Mouse (Mus musculus) heart, adult 2 months (tissue): Measurements from ENCODE around the gene Zfp408. TPM values are rescaled to one million over a fixed set of nuclear protein-coding genes. Genes with fewer than 3 reads are reported as not detected.

Experiments used
- DNase-seq, 2 experiments: peaks; one replicate each; pipeline ENCODE4 v3.0.0; 2021
- H3K27ac ChIP-seq: fragments of 200-600 bp; 2 replicates; pipeline ENCODE4 v1.8.1; 2022
- H3K27me3 ChIP-seq: fragments of 200-500 bp; 2 replicates; pipeline ENCODE4 v1.6.1; 2012; ENCODE audit warnings: mild to moderate bottlenecking, low read length, inconsistent platforms, mixed read lengths; ENCODE audit not compliant: control insufficient read depth, insufficient read depth
- H3K36me3 ChIP-seq: fragments of 200-500 bp; 2 replicates; pipeline ENCODE4 v1.6.1; 2012; ENCODE audit warnings: low read length, inconsistent platforms; ENCODE audit not compliant: control insufficient read depth, insufficient read depth
- H3K4me1 ChIP-seq: fragments of 200-500 bp; 2 replicates; pipeline ENCODE4 v1.6.1; 2011; ENCODE audit warnings: low read length; ENCODE audit not compliant: control insufficient read depth, insufficient read depth
- H3K4me3 ChIP-seq: fragments of 200-600 bp; 2 replicates; pipeline ENCODE4 v1.8.1; 2022
- H3K79me2 ChIP-seq: fragments of 200-500 bp; replicated peaks from 2 replicates; pipeline ENCODE4 v1.6.1; 2012; ENCODE audit warnings: mild to moderate bottlenecking, inconsistent platforms, low read length, moderate library complexity, mixed read lengths; ENCODE audit not compliant: control insufficient read depth, insufficient read depth
- H3K9ac ChIP-seq: fragments of 200-500 bp; 2 replicates; pipeline ENCODE4 v1.6.1; 2012; ENCODE audit warnings: low read depth, mild to moderate bottlenecking, control low read depth, inconsistent platforms, low read length, mixed read lengths
- CTCF ChIP-seq: fragments of 200-600 bp; IDR thresholded peaks from 2 replicates; pipeline ENCODE4 v1.8.1; 2022; ENCODE audit warnings: antibody characterized with exemption, mild to moderate bottlenecking, moderate library complexity
- EP300 ChIP-seq: fragments of 200-500 bp; IDR thresholded peaks from 2 replicates; pipeline ENCODE4 v1.6.1; 2011; ENCODE audit warnings: low read depth, low read length, control low read depth; ENCODE audit not compliant: insufficient read depth
- POLR2A ChIP-seq: fragments of 200-500 bp; IDR thresholded peaks from 2 replicates; pipeline ENCODE4 v1.6.1; 2011; ENCODE audit warnings: mild to moderate bottlenecking, low read depth, low read length, control low read depth; ENCODE audit not compliant: insufficient read depth
- WGBS: fragments of 180-500 bp; shearing (Covaris S2); methylation state at CpG from one replicate; pipeline ENCODE4 v1.1.7; 2018; 5-methylcytosine and 5-hydroxymethylcytosine counted together
- intact Hi-C: fragments of 180-260 bp; cut with DNase I; formaldehyde crosslinking; loops from one replicate; pipeline ENCODE4 v1.15.1; 2025
- polyA plus RNA-seq: library from polyadenylated mRNA; depleted of rRNA; stranded (reverse); fragments of >200 nt; gene quantifications from 2 replicates; pipeline ENCODE4 v1.2.3, GENCODE M21; 2012
- total RNA-seq, 2 experiments: library from RNA; stranded (reverse); gene quantifications; 2 replicates each; pipeline ENCODE4 v1.2.3; 2021

The Zfp408 gene
- total and polyA plus RNA-seq, 3 experiments: 4.0 to 5.3 (median 4.2) TPM

GRCm38 (mm10) chr2:91633334-91633977 lies 16.1 kb downstream of the Zfp408 start:
- Histone ChIP-seq H3K36me3 (no peaks in the 10 kb centered on the region), H3K4me3 (no peak overlapping the region), H3K4me1 (no peaks in the 10 kb centered on the region), H3K27ac (no peak overlapping the region), H3K27me3 (no peaks in the 10 kb centered on the region), H3K79me2 (no peaks in the 10 kb centered on the region), H3K9ac (no peak overlapping the region)
- TF ChIP-seq EP300 (no peak), CTCF (no peak), POLR2A (no peak)
- 68% methylated on average over 12 of the region's 12 CpGs for WGBS
- no peak for DNase-seq
- intact Hi-C loops: no loop called here

GRCm38 (mm10) chr2:91632316-91632715 lies 17.3 kb downstream of the Zfp408 start:
- Histone ChIP-seq H3K4me3 (no peak overlapping the region), H3K79me2 (no peaks in the 10 kb centered on the region), H3K9ac (no peak overlapping the region), H3K4me1 (no peaks in the 10 kb centered on the region), H3K36me3 (no peaks in the 10 kb centered on the region), H3K27ac (no peak overlapping the region), H3K27me3 (no peaks in the 10 kb centered on the region)
- WGBS: 67% methylated on average over 5 of the region's 5 CpGs
- TF ChIP-seq POLR2A: no peak
- TF ChIP-seq EP300: no peak
- DNase-seq: no peak
- intact Hi-C loops: no loop called here

GRCm38 (mm10) chr2:91631826-91632225 lies 17.8 kb downstream of the Zfp408 start:
- WGBS: 85% methylated on average over 5 of the region's 5 CpGs
- H3K36me3 ChIP-seq: no peaks in the 10 kb centered on the region
- no peak for DNase-seq
- no peaks in the 10 kb centered on the region for H3K4me1 ChIP-seq
- no peak overlapping the region for H3K27ac ChIP-seq
- intact Hi-C loops: no loop called here
- no peaks in the 10 kb centered on the region for H3K79me2 ChIP-seq
- H3K27me3 ChIP-seq: no peaks in the 10 kb centered on the region
- H3K9ac ChIP-seq: no peak overlapping the region
- TF ChIP-seq POLR2A (no peak), EP300 (no peak), CTCF (no peak)
- no peak overlapping the region for H3K4me3 ChIP-seq

GRCm38 (mm10) chr2:91630384-91630783 lies 19.2 kb downstream of the Zfp408 start:
- intact Hi-C loops: no loop called here
- H3K4me3 ChIP-seq: no peak overlapping the region
- no peaks in the 10 kb centered on the region for H3K79me2 ChIP-seq
- DNase-seq: no peak
- no peaks in the 10 kb centered on the region for H3K4me1 ChIP-seq
- TF ChIP-seq POLR2A (no peak), CTCF (no peak), EP300 (no peak)
- H3K9ac ChIP-seq: no peak overlapping the region
- no peaks in the 10 kb centered on the region for H3K27me3 ChIP-seq
- WGBS: 87% methylated on average over 12 of the region's 12 CpGs
- no peak overlapping the region for H3K27ac ChIP-seq
- no peaks in the 10 kb centered on the region for H3K36me3 ChIP-seq

- Histone ChIP-seq H3K4me3 (no peak overlapping the region), H3K27me3 (no peaks in the 10 kb centered on the region), H3K36me3 (no peaks in the 10 kb centered on the region), H3K4me1 (no peaks in the 10 kb centered on the region), H3K27ac (no peak overlapping the region), H3K9ac (no peak overlapping the region), H3K79me2 (no peaks in the 10 kb centered on the region)
- intact Hi-C loops: no loop called here
- DNase-seq: no peak
- WGBS: 76% methylated on average over 18 of the region's 18 CpGs
- TF ChIP-seq EP300 (no peak), POLR2A (no peak), CTCF (no peak)
Measured at GRCm38 (mm10) chr2:91629682-91630081, 19.9 kb downstream of the Zfp408 start.

GRCm38 (mm10) chr2:91628171-91628570 lies 21.4 kb downstream of the Zfp408 start:
- TF ChIP-seq POLR2A (no peak), EP300 (no peak), CTCF (no peak)
- Histone ChIP-seq H3K79me2 (no peaks in the 10 kb centered on the region), H3K9ac (no peak overlapping the region), H3K27ac (no peak overlapping the region), H3K4me3 (no peak overlapping the region), H3K36me3 (no peaks in the 10 kb centered on the region), H3K27me3 (no peaks in the 10 kb centered on the region), H3K4me1 (no peaks in the 10 kb centered on the region)
- DNase-seq: no peak
- intact Hi-C loops: no loop called here
- WGBS: 91% methylated on average over 8 of the region's 8 CpGs
